Mouse (Mus musculus): Measurements from ENCODE around the gene Fcor. TPM values are rescaled to one million over a fixed set of nuclear protein-coding genes. Genes with fewer than 3 reads are reported as not detected.
A peak's percentile ranks its signal among the peaks of the same experiment; 100 is the strongest.

The Fcor gene
- polyA plus RNA-seq, 1 experiment from 2014 or later: 12.7 TPM

- 6% methylated on average over 47 of the region's 47 CpGs for WGBS
- Histone ChIP-seq H3K27ac (replicated peaks) (no peak within 1 kb of the TSS), H3K9me3 (no peaks in the 10 kb centered on the region), H3K9ac (peak within 1 kb of the TSS; percentile 66), H3K4me2 (peak within 1 kb of the TSS; percentile 75), H3K36me3 (no peaks in the 10 kb centered on the region), H3K27me3 (peaks cover 31% of the 10 kb centered on the region), H3K4me3 (peak within 1 kb of the TSS; percentile 46), H3K4me1 (replicated peaks) (peaks cover 11% of the 10 kb centered on the region)
- ATAC-seq (ENCODE audit: low read depth): peak; percentile 80
Observed at GRCm38 (mm10) chr8:3630647-3631477, 41.3 kb downstream of the Fcor start, which contains the start of gene Stxbp2. Stxbp2 (plus strand) TSS chr8:3630955.

- no peak for ATAC-seq (ENCODE audit: low read depth)
- no peak overlapping the region for H3K27ac ChIP-seq (replicated peaks)
- H3K9ac ChIP-seq: no peak overlapping the region
- peaks cover 11% of the 10 kb centered on the region for H3K4me1 ChIP-seq (replicated peaks)
- H3K9me3 ChIP-seq: no peaks in the 10 kb centered on the region
- no peak overlapping the region for H3K4me3 ChIP-seq
- peaks cover 31% of the 10 kb centered on the region for H3K27me3 ChIP-seq
- WGBS: 32% methylated on average over 5 of the region's 5 CpGs
- no peak overlapping the region for H3K4me2 ChIP-seq
- 0 out of 2 replicates have a peak, but pooled peaks cover 3% of the 10 kb centered on the region for H3K36me3 ChIP-seq
Observed at GRCm38 (mm10) chr8:3628014-3628413, 44.1 kb downstream of the Fcor start.

- 0 out of 2 replicates have a peak, but pooled peaks cover 3% of the 10 kb centered on the region for H3K36me3 ChIP-seq
- H3K4me3 ChIP-seq: no peak overlapping the region
- H3K9ac ChIP-seq: no peak overlapping the region
- H3K9me3 ChIP-seq: no peaks in the 10 kb centered on the region
- WGBS: 68% methylated on average over 5 of the region's 5 CpGs
- peaks cover 31% of the 10 kb centered on the region for H3K27me3 ChIP-seq
- peaks cover 18% of the 10 kb centered on the region for H3K4me1 ChIP-seq (replicated peaks)
- no peak for ATAC-seq (ENCODE audit: low read depth)
- no peak overlapping the region for H3K27ac ChIP-seq (replicated peaks)
- no peak overlapping the region for H3K4me2 ChIP-seq
Observed at GRCm38 (mm10) chr8:3626971-3627370, 45.2 kb downstream of the Fcor start.

GRCm38 (mm10) chr8:3625445-3625844 is 46.7 kb downstream of the Fcor start, which contains the start of gene Pcp2:
Pcp2 (minus strand) TSS chr8:3625545.
- Histone ChIP-seq H3K4me3 (no peak within 1 kb of the TSS), H3K9me3 (no peaks in the 10 kb centered on the region), H3K4me1 (replicated peaks) (peaks cover 13% of the 10 kb centered on the region), H3K4me2 (no peak within 1 kb of the TSS), H3K36me3 (0 out of 2 replicates have a peak, but pooled peaks cover 3% of the 10 kb centered on the region), H3K9ac (no peak within 1 kb of the TSS), H3K27me3 (peaks cover 22% of the 10 kb centered on the region; the same call in 1 of the 2 replicates), H3K27ac (replicated peaks) (no peak within 1 kb of the TSS)
- no peak for ATAC-seq (ENCODE audit: low read depth)
- 65% methylated on average over 1 of the region's 1 CpGs for WGBS

- Histone ChIP-seq H3K4me1 (replicated peaks) (peaks cover 26% of the 10 kb centered on the region), H3K9me3 (no peaks in the 10 kb centered on the region), H3K36me3 (peaks cover 16% of the 10 kb centered on the region), H3K4me3 (peak overlapping the region; percentile 85), H3K27ac (replicated peaks) (no peak overlapping the region), H3K9ac (peak overlapping the region; percentile 82), H3K4me2 (peak overlapping the region; percentile 75), H3K27me3 (no peaks in the 10 kb centered on the region)
- no peak for ATAC-seq (ENCODE audit: low read depth)
- 69% methylated on average over 8 of the region's 8 CpGs for WGBS
Observed at GRCm38 (mm10) chr8:3622119-3622518, 50.0 kb downstream of the Fcor start.

- Histone ChIP-seq H3K4me1 (replicated peaks) (peaks cover 26% of the 10 kb centered on the region), H3K27ac (replicated peaks) (no peak within 1 kb of the TSS), H3K9me3 (no peaks in the 10 kb centered on the region), H3K4me3 (peak within 1 kb of the TSS; percentile 85), H3K27me3 (no peaks in the 10 kb centered on the region), H3K4me2 (peak within 1 kb of the TSS; percentile 79), H3K36me3 (peaks cover 22% of the 10 kb centered on the region), H3K9ac (peak within 1 kb of the TSS; percentile 85)
- ATAC-seq (ENCODE audit: low read depth): peak; percentile 97
- under 1% methylated on average over 37 of the region's 37 CpGs for WGBS
Observed at GRCm38 (mm10) chr8:3621199-3621970, 50.8 kb downstream of the Fcor start, which contains the start of the genes Xab2 and Pet100. Xab2 (minus strand) TSS chr8:3621316. Pet100 (plus strand) TSS chr8:3621548.

Other genes with a start within 250 kb of the Fcor start
- 3.1 and 3.2 TPM in 2 replicates for gene Pex11g, start 204.7 kb downstream of the Fcor start, polyA plus RNA-seq (2015; fragmentation: Nextera tagmentation; extraction: Ambion mirVana)
- 0.17 TPM in 1 of 2 replicates, not detected in the other for gene Tex45, start 201.5 kb downstream of the Fcor start, polyA plus RNA-seq (2015; fragmentation: Nextera tagmentation; extraction: Ambion mirVana)
- gene Zfp358, start 179.2 kb downstream of the Fcor start, polyA plus RNA-seq (2015; fragmentation: Nextera tagmentation; extraction: Ambion mirVana): 76.4 and 77.7 TPM in 2 replicates
- gene Mcoln1, start 171.9 kb downstream of the Fcor start, polyA plus RNA-seq (2015; fragmentation: Nextera tagmentation; extraction: Ambion mirVana): 88.6 and 91.9 TPM in 2 replicates
- 35.7 and 36.7 TPM in 2 replicates for gene Pnpla6, start 157.0 kb downstream of the Fcor start, polyA plus RNA-seq (2015; fragmentation: Nextera tagmentation; extraction: Ambion mirVana)
- gene C330021F23Rik, start 104.4 kb downstream of the Fcor start, polyA plus RNA-seq (2015; fragmentation: Nextera tagmentation; extraction: Ambion mirVana): 0.50 and 0.77 TPM in 2 replicates
- gene Camsap3, start 85.1 kb downstream of the Fcor start, polyA plus RNA-seq (2015; fragmentation: Nextera tagmentation; extraction: Ambion mirVana): 34.0 and 38.9 TPM in 2 replicates
- gene Xab2, start 51.0 kb downstream of the Fcor start, polyA plus RNA-seq (2015; fragmentation: Nextera tagmentation; extraction: Ambion mirVana): 52.8 and 54.7 TPM in 2 replicates
- 111 and 122 TPM in 2 replicates for gene Pet100, start 50.8 kb downstream of the Fcor start, polyA plus RNA-seq (2015; fragmentation: Nextera tagmentation; extraction: Ambion mirVana)
- gene Pcp2, start 46.8 kb downstream of the Fcor start, polyA plus RNA-seq (2015; fragmentation: Nextera tagmentation; extraction: Ambion mirVana): 0.58 TPM in 1 of 2 replicates, not detected in the other
- 29.4 and 29.9 TPM in 2 replicates for gene Stxbp2, start 41.4 kb downstream of the Fcor start, polyA plus RNA-seq (2015; fragmentation: Nextera tagmentation; extraction: Ambion mirVana)
- 0.22 and 0.59 TPM in 2 replicates for gene Retn, start 16.6 kb downstream of the Fcor start, polyA plus RNA-seq (2015; fragmentation: Nextera tagmentation; extraction: Ambion mirVana)
- gene Mcemp1, start 6.6 kb downstream of the Fcor start, polyA plus RNA-seq (2015; fragmentation: Nextera tagmentation; extraction: Ambion mirVana): 0.25 TPM in 1 of 2 replicates, not detected in the other
- 52.9 and 53.3 TPM in 2 replicates for gene Trappc5, start 3.9 kb upstream of the Fcor start, polyA plus RNA-seq (2015; fragmentation: Nextera tagmentation; extraction: Ambion mirVana)
- 0.20 and 0.39 TPM in 2 replicates for gene Fcer2a, start 21.8 kb upstream of the Fcor start, polyA plus RNA-seq (2015; fragmentation: Nextera tagmentation; extraction: Ambion mirVana)
- not detected in 2 replicates for gene Clec4g, start 48.3 kb upstream of the Fcor start, polyA plus RNA-seq (2015; fragmentation: Nextera tagmentation; extraction: Ambion mirVana)
- not detected in 2 replicates for gene Cd209a, start 76.6 kb upstream of the Fcor start, polyA plus RNA-seq (2015; fragmentation: Nextera tagmentation; extraction: Ambion mirVana)
- not detected in 2 replicates for gene Cd209e, start 181.9 kb upstream of the Fcor start, polyA plus RNA-seq (2015; fragmentation: Nextera tagmentation; extraction: Ambion mirVana)
- gene Cd209d, start 206.2 kb upstream of the Fcor start, polyA plus RNA-seq (2015; fragmentation: Nextera tagmentation; extraction: Ambion mirVana): not detected in 2 replicates